Mouse (Mus musculus) midbrain, embryonic 11.5 days (tissue): ENCODE data around the gene Vkorc1l1. TPM values are rescaled to one million over a fixed set of nuclear protein-coding genes. Genes with fewer than 3 reads are reported as not detected.
"Not testable (repeated sequence)": the region's sequence is repeated elsewhere in the genome, so short reads cannot be mapped to it uniquely, and the experiment has no call there.

Source experiments
- ATAC-seq: fragments of 200-750 bp; cut with Nextera tagmentation; 2 replicates; pipeline ENCODE4 v1.8.0; 2017; ENCODE audit warnings: moderate TSS enrichment, moderate library complexity; ENCODE audit not compliant: low FRiP score
- DNase-seq: peaks from one replicate; pipeline ENCODE4 v3.0.0; 2015; ENCODE audit warnings: low spot score; ENCODE audit errors: missing footprints
- H3K27ac ChIP-seq: fragments of 300-500 bp; sonication (generic); 2 replicates; pipeline ENCODE4 v1.5.1; 2014; ENCODE audit warnings: low read depth, low read length
- H3K27me3 ChIP-seq: fragments of 300-500 bp; sonication (generic); 2 replicates; pipeline ENCODE4 v1.6.1; 2014; ENCODE audit warnings: mild to moderate bottlenecking, low read length, moderate library complexity, mixed read lengths; ENCODE audit not compliant: control insufficient read depth, insufficient read depth
- H3K36me3 ChIP-seq: fragments of 300-500 bp; sonication (generic); 2 replicates; pipeline ENCODE4 v1.6.1; 2014; ENCODE audit warnings: mild to moderate bottlenecking, low read length, moderate library complexity, mixed read lengths; ENCODE audit not compliant: control insufficient read depth, insufficient read depth
- H3K4me1 ChIP-seq: fragments of 300-500 bp; sonication (generic); 2 replicates; pipeline ENCODE4 v1.6.1; 2014; ENCODE audit warnings: low read length; ENCODE audit not compliant: control insufficient read depth, insufficient read depth
- H3K4me2 ChIP-seq: fragments of 300-500 bp; sonication (generic); 2 replicates; pipeline ENCODE4 v1.6.1; 2014; ENCODE audit warnings: mild to moderate bottlenecking, moderate library complexity
- H3K4me3 ChIP-seq: fragments of 300-500 bp; sonication (generic); 2 replicates; pipeline ENCODE4 v1.5.1; 2014; ENCODE audit warnings: low read depth, low read length
- H3K9ac ChIP-seq: fragments of 300-500 bp; sonication (generic); 2 replicates; pipeline ENCODE4 v1.6.1; 2014; ENCODE audit warnings: low read length
- H3K9me3 ChIP-seq: fragments of 300-500 bp; sonication (generic); 2 replicates; pipeline ENCODE4 v1.6.1; 2016; ENCODE audit warnings: low read length; ENCODE audit not compliant: control insufficient read depth
- WGBS: fragments of 180-500 bp; shearing (Covaris S2); extraction: QIAGEN DNeasy Blood & Tissue Kit; methylation state at CpG from one replicate; pipeline ENCODE4 v1.1.7; 2014; 5-methylcytosine and 5-hydroxymethylcytosine counted together
- polyA plus RNA-seq: library from polyadenylated mRNA; unstranded; fragments of >200 nt; fragmentation: Nextera tagmentation; extraction: Ambion mirVana; gene quantifications from 2 replicates; pipeline ENCODE4 v1.2.1, GENCODE M21; 2014

The Vkorc1l1 gene
- polyA plus RNA-seq, 1 experiment from 2014 or later = 36.8 TPM

DNA sequence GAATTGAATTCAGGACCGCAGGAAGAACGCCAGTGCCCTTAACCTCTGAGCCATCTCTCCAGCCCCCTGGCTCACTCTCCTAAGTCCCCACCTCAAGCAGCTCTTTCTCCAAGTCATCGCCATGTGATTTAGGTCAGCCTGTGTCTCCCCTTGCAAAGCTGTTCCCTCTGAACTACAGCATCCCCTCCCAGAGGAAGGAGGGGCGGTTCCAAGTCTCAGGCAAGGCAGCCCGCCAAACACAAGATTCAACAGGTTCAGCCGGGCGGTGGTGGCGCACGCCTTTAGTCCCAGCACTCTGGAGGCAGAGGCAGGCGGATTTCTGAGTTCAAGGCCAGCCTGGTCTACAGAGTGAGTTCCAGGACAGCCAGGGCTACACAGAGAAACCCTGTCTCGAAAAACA lies 26.3 kb upstream of the Vkorc1l1 start:
- H3K4me1 ChIP-seq, H3K9ac ChIP-seq, ATAC-seq, H3K4me2 ChIP-seq, H3K4me3 ChIP-seq, DNase-seq, H3K36me3 ChIP-seq, H3K27ac ChIP-seq, H3K27me3 ChIP-seq, H3K9me3 ChIP-seq: not testable (repeated sequence)
- 90% methylated on average over 11 of the region's 11 CpGs for WGBS

GRCm38 (mm10) chr5:129918065-129918651 lies 23.6 kb upstream of the Vkorc1l1 start:
- H3K4me3 ChIP-seq = no peak overlapping the region
- ATAC-seq = no peak
- no peak overlapping the region for H3K9ac ChIP-seq
- no peaks in the 10 kb centered on the region for H3K4me1 ChIP-seq
- 89% methylated on average over 24 of the region's 24 CpGs for WGBS
- no peak overlapping the region for H3K27ac ChIP-seq
- H3K36me3 ChIP-seq = no peaks in the 10 kb centered on the region
- no peaks in the 10 kb centered on the region for H3K27me3 ChIP-seq
- no peak overlapping the region for H3K4me2 ChIP-seq
- H3K9me3 ChIP-seq = no peaks in the 10 kb centered on the region
- DNase-seq = no peak

- no peak overlapping the region for H3K27ac ChIP-seq
- no peak for DNase-seq
- no peaks in the 10 kb centered on the region for H3K27me3 ChIP-seq
- H3K9ac ChIP-seq = no peak overlapping the region
- H3K4me3 ChIP-seq = no peak overlapping the region
- no peak overlapping the region for H3K4me2 ChIP-seq
- no peaks in the 10 kb centered on the region for H3K9me3 ChIP-seq
- H3K36me3 ChIP-seq = no peaks in the 10 kb centered on the region
- ATAC-seq = no peak
- 84% methylated on average over 9 of the region's 9 CpGs for WGBS
- H3K4me1 ChIP-seq = no peaks in the 10 kb centered on the region
These were observed 23.0 kb upstream of the Vkorc1l1 start for GRCm38 (mm10) chr5:129918752-129919151.

GRCm38 (mm10) chr5:129919320-129919719 lies 22.4 kb upstream of the Vkorc1l1 start:
- H3K4me1 ChIP-seq = no peaks in the 10 kb centered on the region

GRCm38 (mm10) chr5:129921972-129922371 lies 19.8 kb upstream of the Vkorc1l1 start:
- Histone ChIP-seq H3K27me3 (no peaks in the 10 kb centered on the region), H3K4me2 (no peak overlapping the region)
- 92% methylated on average over 4 of the region's 4 CpGs for WGBS

More at GRCm38 (mm10) chr5:129919320-129919719, 22.4 kb upstream of the Vkorc1l1 start:
- Histone ChIP-seq H3K9me3 (no peaks in the 10 kb centered on the region), H3K4me3 (no peak overlapping the region), H3K4me2 (no peak overlapping the region), H3K9ac (no peak overlapping the region), H3K27ac (no peak overlapping the region), H3K27me3 (no peaks in the 10 kb centered on the region), H3K36me3 (no peaks in the 10 kb centered on the region)
- DNase-seq (no peak), ATAC-seq (no peak)
- 71% methylated on average over 8 of the region's 8 CpGs for WGBS

DNA sequence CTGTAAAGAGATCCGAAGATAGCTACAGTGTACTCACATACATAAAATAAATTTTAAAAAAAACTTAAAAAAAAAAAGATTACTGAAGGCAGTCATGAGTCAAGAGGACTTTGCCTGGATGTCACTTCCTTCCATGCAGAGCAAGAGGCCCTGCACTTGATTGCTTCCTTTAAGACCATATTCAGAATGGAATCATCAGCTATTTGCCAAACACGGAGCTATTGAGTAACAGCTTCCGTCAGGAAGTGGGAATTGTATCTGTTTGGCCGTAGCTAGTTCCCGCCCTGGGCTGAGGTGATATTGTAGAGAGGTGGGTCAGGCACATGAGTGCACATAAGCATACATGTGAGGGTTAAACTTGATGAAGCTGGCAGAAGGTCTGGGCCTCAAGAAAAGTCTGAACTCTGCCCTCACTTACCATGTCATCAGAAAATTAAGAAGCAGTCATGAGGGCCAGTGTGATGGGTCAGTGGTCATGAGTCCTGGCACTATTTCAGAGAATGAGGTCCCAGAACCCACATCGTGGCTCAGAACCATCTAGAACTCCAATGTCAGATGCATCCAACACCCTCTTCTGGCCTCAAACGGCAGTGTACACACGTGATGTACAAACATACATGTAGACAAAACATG lies 16.8 kb upstream of the Vkorc1l1 start:
- Histone ChIP-seq H3K4me3 (no peak overlapping the region), H3K4me1 (no peaks in the 10 kb centered on the region), H3K27me3 (no peaks in the 10 kb centered on the region), H3K4me2 (no peak overlapping the region), H3K9me3 (no peaks in the 10 kb centered on the region), H3K9ac (no peak overlapping the region), H3K27ac (no peak overlapping the region), H3K36me3 (no peaks in the 10 kb centered on the region)
- ATAC-seq = no peak
- WGBS = 90% methylated on average over 8 of the region's 8 CpGs
- no peak for DNase-seq

More at GRCm38 (mm10) chr5:129921972-129922371, 19.8 kb upstream of the Vkorc1l1 start:
- ATAC-seq (no peak), DNase-seq (no peak)
- Histone ChIP-seq H3K36me3 (no peaks in the 10 kb centered on the region), H3K4me1 (no peaks in the 10 kb centered on the region), H3K9ac (no peak overlapping the region), H3K9me3 (no peaks in the 10 kb centered on the region), H3K4me3 (no peak overlapping the region), H3K27ac (no peak overlapping the region)

DNA sequence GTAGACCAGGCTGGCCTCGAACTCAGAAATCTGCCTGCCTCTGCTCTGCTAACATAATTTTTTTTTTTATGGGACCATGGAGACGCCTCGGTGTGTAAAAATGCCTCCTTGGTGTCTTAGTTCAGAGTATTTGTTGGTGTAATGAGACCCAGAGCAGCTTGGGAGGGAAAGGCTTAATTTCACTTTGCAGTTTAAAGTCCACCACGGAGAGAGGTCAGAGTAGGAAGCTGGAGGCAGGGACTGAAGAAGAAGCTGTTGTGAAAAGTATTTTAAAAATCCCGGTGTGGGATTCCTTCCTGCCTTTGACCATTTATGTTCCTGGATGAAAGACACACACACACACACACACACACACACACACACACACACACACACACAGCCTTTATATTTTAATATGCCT lies 15.8 kb upstream of the Vkorc1l1 start:
- WGBS = 81% methylated on average over 5 of the region's 5 CpGs
- Histone ChIP-seq H3K4me3 (no peak overlapping the region), H3K4me2 (no peak overlapping the region), H3K27me3 (no peaks in the 10 kb centered on the region), H3K9me3 (no peaks in the 10 kb centered on the region), H3K9ac (no peak overlapping the region), H3K36me3 (no peaks in the 10 kb centered on the region), H3K4me1 (no peaks in the 10 kb centered on the region), H3K27ac (no peak overlapping the region)
- ATAC-seq = no peak
- no peak for DNase-seq

GRCm38 (mm10) chr5:129929924-129930855 lies 11.6 kb upstream of the Vkorc1l1 start:
- no peaks in the 10 kb centered on the region for H3K4me1 ChIP-seq
- WGBS = 57% methylated on average over 9 of the region's 9 CpGs
- no peaks in the 10 kb centered on the region for H3K9me3 ChIP-seq
- H3K27me3 ChIP-seq = no peaks in the 10 kb centered on the region
- no peak for ATAC-seq
- DNase-seq = no peak
- no peak overlapping the region for H3K9ac ChIP-seq
- H3K4me2 ChIP-seq = no peak overlapping the region
- no peak overlapping the region for H3K4me3 ChIP-seq
- H3K36me3 ChIP-seq = no peaks in the 10 kb centered on the region
- H3K27ac ChIP-seq = no peak overlapping the region

DNA sequence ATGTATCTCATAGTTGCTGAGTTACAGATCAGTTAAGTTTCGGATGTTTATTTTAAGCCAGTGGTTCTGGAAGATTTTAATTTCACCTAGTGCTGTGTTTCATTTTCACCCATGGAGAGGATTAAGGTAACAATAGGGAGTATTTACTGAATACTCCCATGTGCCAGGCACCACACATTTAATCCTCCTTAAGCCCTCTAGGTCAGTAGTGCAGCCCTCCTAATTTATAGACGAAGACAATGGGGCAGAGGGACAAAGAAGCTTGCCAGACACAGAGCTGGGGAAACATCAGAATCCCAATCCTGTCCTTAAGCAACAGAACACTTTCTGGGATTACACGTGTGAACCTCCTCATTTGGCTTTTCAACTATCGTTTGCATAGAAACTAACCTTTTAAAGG lies 4.8 kb upstream of the Vkorc1l1 start:
- peak; percentile 86 for DNase-seq
- Histone ChIP-seq H3K4me1 (peaks cover 3% of the 10 kb centered on the region; the same call in 1 of the 2 replicates), H3K4me2 (no peak overlapping the region), H3K27ac (no peak overlapping the region), H3K9ac (no peak overlapping the region), H3K27me3 (no peaks in the 10 kb centered on the region), H3K4me3 (no peak overlapping the region), H3K9me3 (no peaks in the 10 kb centered on the region), H3K36me3 (no peaks in the 10 kb centered on the region)
- ATAC-seq = no peak
- 11% methylated on average over 4 of the region's 4 CpGs for WGBS
